Mouse (Mus musculus) liver, embryonic 13.5 days (tissue): ENCODE data around the gene Capza1. TPM values are rescaled to one million over a fixed set of nuclear protein-coding genes. Genes with fewer than 3 reads are reported as not detected.

ENCODE experiments used
- ATAC-seq: fragments of 200-750 bp; cut with Nextera tagmentation; 2 replicates; pipeline ENCODE4 v1.8.0; 2017; ENCODE audit warnings: low read depth, mild to moderate bottlenecking, moderate number of reproducible peaks, moderate library complexity
- DNase-seq: peaks from one replicate; pipeline ENCODE4 v3.0.0; 2022
- H3K27ac ChIP-seq: fragments of 300-500 bp; sonication (generic); 2 replicates; pipeline ENCODE4 v1.5.1; 2015; ENCODE audit warnings: moderate library complexity, mild to moderate bottlenecking, inconsistent platforms
- H3K27me3 ChIP-seq: fragments of 300-500 bp; sonication (generic); 2 replicates; pipeline ENCODE4 v1.6.1; 2015; ENCODE audit warnings: mild to moderate bottlenecking, inconsistent platforms
- H3K36me3 ChIP-seq: fragments of 300-500 bp; sonication (generic); 2 replicates; pipeline ENCODE4 v1.6.1; 2015; ENCODE audit warnings: mild to moderate bottlenecking, inconsistent platforms
- H3K4me1 ChIP-seq: fragments of 300-500 bp; sonication (generic); replicated peaks from 2 replicates; pipeline ENCODE4 v1.6.1; 2015; ENCODE audit warnings: inconsistent platforms
- H3K4me2 ChIP-seq: fragments of 300-500 bp; sonication (generic); 2 replicates; pipeline ENCODE4 v1.6.1; 2015; ENCODE audit warnings: inconsistent platforms, mild to moderate bottlenecking, moderate library complexity
- H3K4me3 ChIP-seq: fragments of 300-500 bp; sonication (generic); replicated peaks from 2 replicates; pipeline ENCODE4 v1.5.1; 2015; ENCODE audit warnings: mild to moderate bottlenecking, inconsistent platforms
- H3K9ac ChIP-seq: fragments of 300-500 bp; sonication (generic); 2 replicates; pipeline ENCODE4 v1.6.1; 2015; ENCODE audit warnings: mild to moderate bottlenecking, inconsistent platforms
- H3K9me3 ChIP-seq: fragments of 300-500 bp; sonication (generic); replicated peaks from 2 replicates; pipeline ENCODE4 v1.6.1; 2016; ENCODE audit warnings: inconsistent platforms
- WGBS: fragments of 180-500 bp; shearing (Covaris S2); methylation state at CpG from one replicate; pipeline ENCODE4 v1.1.7; 2015; ENCODE audit not compliant: insufficient replicate concordance; 5-methylcytosine and 5-hydroxymethylcytosine counted together
- polyA plus RNA-seq: library from polyadenylated mRNA; unstranded; fragments of >200 nt; fragmentation: Nextera tagmentation; extraction: Ambion mirVana; gene quantifications from 2 replicates; pipeline ENCODE4 v1.2.1, GENCODE M21; 2015

Capza1 gene
- polyA plus RNA-seq, 1 experiment from 2014 or later, result 98.0 TPM

DNA sequence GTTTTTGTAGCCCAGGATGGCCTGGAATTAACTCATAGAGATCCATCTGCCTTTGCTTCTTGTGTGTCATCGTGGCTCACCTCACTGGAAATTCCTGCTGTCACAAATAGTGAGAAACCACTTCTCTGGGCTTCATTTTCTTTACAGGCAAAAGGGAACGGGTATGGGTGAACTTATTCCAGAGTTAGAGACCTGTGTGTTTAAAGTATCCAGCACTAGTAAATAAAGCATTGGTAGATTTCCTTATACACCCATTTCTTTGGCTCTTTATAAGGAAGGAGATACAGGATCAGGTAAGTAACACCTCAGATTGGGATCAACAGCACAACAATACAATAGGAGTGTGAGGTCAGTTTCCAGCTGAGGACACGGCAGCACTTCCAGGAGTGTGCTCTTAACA lies 76.2 kb downstream of the Capza1 start, which contains the start of gene Rhoc:
Rhoc (plus strand) TSS at position 301 of the 400 bp plus-strand sequence.
- H3K36me3 ChIP-seq, result no peaks in the 10 kb centered on the region; the same call in 1 of the 2 replicates
- H3K9me3 ChIP-seq, result no peaks in the 10 kb centered on the region
- DNase-seq (no peak), ATAC-seq (no peak)
- H3K27ac ChIP-seq, result no peak within 1 kb of the TSS
- WGBS, result 46% methylated on average over 3 of the region's 3 CpGs
- peak within 1 kb of the TSS; percentile 64 for H3K9ac ChIP-seq
- peak within 1 kb of the TSS; percentile 71 for H3K4me2 ChIP-seq
- H3K27me3 ChIP-seq, result peaks cover 68% of the 10 kb centered on the region
- H3K4me3 ChIP-seq, result peak within 1 kb of the TSS; percentile 58
- H3K4me1 ChIP-seq, result peaks cover 35% of the 10 kb centered on the region

DNA sequence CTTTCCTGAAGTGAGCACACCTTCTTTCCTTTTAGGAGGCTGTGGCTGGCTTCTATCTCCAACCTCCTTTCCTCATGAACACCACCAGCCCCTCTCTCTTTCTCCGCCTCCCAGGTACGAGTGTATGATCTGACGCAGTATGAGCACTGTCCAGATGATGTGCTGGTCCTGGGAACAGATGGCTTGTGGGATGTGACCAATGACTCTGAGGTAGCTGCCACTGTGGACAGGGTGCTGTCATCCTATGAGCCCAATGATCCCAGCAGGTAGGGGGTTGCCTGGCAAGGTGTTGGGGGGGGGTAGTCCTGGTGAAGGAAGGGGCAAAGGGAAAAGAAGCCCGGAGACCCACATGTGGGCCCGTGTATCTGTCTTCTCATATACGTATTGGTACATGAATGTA lies 79.0 kb downstream of the Capza1 start:
- Histone ChIP-seq H3K9me3 (no peaks in the 10 kb centered on the region), H3K4me2 (no peak overlapping the region), H3K4me3 (no peak overlapping the region), H3K27me3 (peaks cover 94% of the 10 kb centered on the region), H3K4me1 (peaks cover 35% of the 10 kb centered on the region), H3K9ac (no peak overlapping the region), H3K36me3 (no peaks in the 10 kb centered on the region), H3K27ac (no peak overlapping the region)
- WGBS, result 84% methylated on average over 6 of the region's 6 CpGs
- DNase-seq (no peak), ATAC-seq (no peak)

DNA sequence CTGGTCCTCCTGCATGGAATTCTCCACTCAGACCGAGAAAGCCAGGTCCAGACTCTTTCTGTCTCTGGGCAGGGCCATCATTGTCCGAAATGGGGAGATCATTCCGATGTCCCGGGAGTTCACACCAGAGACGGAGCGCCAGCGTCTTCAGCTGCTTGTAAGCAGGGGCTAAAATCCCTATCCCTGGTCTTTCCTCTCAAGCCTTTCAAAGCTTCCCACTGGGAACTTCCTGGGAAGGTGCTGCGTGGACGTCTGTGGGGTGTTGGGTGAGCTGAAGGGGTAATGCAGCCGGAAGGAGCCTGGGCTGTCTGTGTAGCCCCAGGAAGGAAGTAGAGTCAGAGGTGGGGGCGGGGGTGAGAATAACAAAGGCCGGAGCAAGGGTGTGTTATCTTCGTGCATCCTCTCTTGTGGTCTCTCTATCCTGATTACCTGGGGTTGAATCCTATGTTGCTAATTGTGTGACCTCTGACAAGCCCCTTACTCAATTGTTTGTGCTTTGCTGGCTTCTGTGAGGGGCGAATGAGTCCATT lies 80.3 kb downstream of the Capza1 start:
- DNase-seq (no peak), ATAC-seq (no peak)
- Histone ChIP-seq H3K4me2 (no peak overlapping the region), H3K36me3 (no peaks in the 10 kb centered on the region), H3K9me3 (no peaks in the 10 kb centered on the region), H3K27me3 (peaks cover 94% of the 10 kb centered on the region), H3K4me1 (peaks cover 28% of the 10 kb centered on the region), H3K4me3 (no peak overlapping the region), H3K27ac (no peak overlapping the region), H3K9ac (no peak overlapping the region)
- 22% methylated on average over 14 of the region's 14 CpGs for WGBS

DNA sequence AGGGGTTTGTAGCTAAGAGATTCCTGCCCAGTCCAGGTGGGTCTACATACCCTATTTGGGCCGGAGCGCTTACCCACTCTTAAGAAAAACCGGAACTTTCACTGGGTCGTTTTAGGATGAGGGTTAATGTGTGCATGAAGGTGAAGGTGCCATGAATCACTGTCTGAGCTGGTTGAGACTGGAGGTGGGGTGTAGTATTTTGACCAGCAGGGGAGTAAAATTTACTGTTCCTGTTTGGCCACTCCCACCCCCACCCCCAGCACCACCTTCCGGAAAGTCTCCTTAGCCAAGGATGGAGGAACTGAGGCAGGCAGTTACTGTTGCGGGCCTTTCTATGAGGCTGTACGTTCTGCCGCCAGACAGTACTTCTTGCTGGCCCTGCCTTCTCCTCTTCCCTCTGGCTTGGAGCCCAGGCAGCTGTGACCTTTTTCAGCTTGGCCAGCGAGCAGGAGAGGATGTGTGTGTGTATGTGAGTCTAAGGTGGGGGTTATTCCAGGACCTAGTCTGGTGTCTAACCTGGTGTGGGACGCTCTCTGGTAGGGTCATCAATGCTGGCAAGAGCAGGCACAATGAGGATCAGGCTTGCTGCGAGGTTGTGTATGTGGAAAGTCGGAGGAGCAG lies 82.1 kb downstream of the Capza1 start:
- Histone ChIP-seq H3K4me2 (peak overlapping the region; percentile 78), H3K27me3 (peaks cover 98% of the 10 kb centered on the region), H3K27ac (no peak overlapping the region), H3K4me3 (peak overlapping the region; percentile 59), H3K9me3 (no peaks in the 10 kb centered on the region), H3K9ac (no peak overlapping the region), H3K36me3 (no peaks in the 10 kb centered on the region), H3K4me1 (peaks cover 24% of the 10 kb centered on the region)
- 20% methylated on average over 12 of the region's 12 CpGs for WGBS
- no peak for DNase-seq
- ATAC-seq, result no peak

DNA sequence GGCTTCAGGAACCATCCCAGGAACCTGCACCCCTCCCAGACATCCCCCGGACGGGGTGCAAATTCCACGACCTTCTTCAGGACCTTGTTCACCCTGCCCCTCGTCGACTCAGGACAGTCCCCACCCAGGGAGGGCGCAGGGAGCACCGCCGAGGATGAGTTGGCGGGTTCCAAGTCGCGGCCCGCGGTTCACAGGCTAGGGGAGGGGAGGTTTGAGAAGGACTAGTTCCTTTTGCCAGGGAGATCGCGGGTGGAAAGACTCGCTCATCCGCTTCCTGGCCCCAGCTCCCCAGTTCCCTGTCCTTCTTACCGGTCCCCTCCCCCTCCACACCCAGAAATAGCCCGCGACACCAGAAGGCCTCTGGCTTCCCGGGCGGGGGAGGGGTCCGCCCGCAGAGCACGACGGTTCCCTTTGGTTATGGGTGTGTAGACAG lies 82.8 kb downstream of the Capza1 start, which contains the start of gene Fam19a3:
Fam19a3 (minus strand) TSS at position 370 of the 433 bp plus-strand sequence.
- no peak for DNase-seq
- WGBS, result under 1% methylated on average over 26 of the region's 26 CpGs
- peaks cover 98% of the 10 kb centered on the region for H3K27me3 ChIP-seq
- H3K36me3 ChIP-seq, result no peaks in the 10 kb centered on the region
- H3K9ac ChIP-seq, result peak within 1 kb of the TSS; percentile 29; the same call in 1 of the 2 replicates
- peak within 1 kb of the TSS; percentile 78 for H3K4me2 ChIP-seq
- ATAC-seq, result peak; percentile 10; the same call in 1 of the 2 replicates
- no peaks in the 10 kb centered on the region for H3K9me3 ChIP-seq
- H3K4me3 ChIP-seq, result peak within 1 kb of the TSS; percentile 59
- no peak within 1 kb of the TSS for H3K27ac ChIP-seq
- H3K4me1 ChIP-seq, result peaks cover 25% of the 10 kb centered on the region

DNA sequence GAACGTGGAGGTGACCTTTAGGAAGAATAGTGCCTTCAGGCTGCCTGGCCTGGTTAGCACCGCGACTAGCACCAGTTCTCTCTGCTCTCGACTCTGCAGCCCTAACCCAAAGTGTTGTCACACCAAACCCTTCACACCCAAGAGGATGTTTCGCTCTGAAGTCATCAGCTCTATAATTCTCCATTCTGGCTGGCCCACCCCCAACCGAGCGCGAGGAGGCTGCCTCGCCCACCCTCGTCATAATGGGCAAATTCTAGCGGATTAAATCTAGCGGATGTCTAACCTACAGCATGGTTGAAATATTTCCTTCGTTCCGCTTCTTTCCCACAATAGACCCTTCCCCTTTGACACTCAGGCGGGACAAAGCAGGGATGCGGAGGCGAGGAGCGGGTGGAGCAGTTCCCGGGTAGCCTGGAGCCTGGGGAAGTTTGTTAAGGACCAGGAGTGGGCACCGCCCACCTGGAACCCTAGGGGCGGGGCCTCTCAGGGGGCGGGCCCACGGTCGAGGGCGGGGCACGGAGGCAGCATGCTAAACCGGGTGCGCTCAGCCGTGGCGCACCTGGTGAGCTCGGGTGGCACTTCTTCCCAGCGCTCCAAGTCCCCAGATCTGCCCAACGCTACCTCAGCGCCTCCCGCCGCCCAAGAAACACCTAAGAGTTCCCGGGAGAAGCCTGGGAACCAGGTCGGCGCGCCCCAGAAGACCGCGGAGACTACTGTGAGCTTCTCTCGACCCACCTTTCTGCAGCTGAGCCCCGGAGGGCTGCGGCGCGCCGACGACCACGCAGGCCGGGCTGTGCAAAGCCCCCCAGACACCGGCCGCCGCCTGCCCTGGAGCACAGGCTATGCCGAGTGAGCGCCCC lies 83.5 kb downstream of the Capza1 start, which contains the start of gene Ppm1j:
Ppm1j (plus strand) TSS at position 496 of the 860 bp plus-strand sequence.
- Histone ChIP-seq H3K4me3 (peak within 1 kb of the TSS; percentile 59), H3K4me2 (peak within 1 kb of the TSS; percentile 78), H3K9ac (peak within 1 kb of the TSS; percentile 29; the same call in 1 of the 2 replicates), H3K27ac (no peak within 1 kb of the TSS), H3K9me3 (no peaks in the 10 kb centered on the region), H3K4me1 (peaks cover 25% of the 10 kb centered on the region), H3K27me3 (peaks cover 100% of the 10 kb centered on the region), H3K36me3 (no peaks in the 10 kb centered on the region)
- ATAC-seq (peak; percentile 57), DNase-seq (peak; percentile 46)
- under 1% methylated on average over 56 of the region's 56 CpGs for WGBS

DNA sequence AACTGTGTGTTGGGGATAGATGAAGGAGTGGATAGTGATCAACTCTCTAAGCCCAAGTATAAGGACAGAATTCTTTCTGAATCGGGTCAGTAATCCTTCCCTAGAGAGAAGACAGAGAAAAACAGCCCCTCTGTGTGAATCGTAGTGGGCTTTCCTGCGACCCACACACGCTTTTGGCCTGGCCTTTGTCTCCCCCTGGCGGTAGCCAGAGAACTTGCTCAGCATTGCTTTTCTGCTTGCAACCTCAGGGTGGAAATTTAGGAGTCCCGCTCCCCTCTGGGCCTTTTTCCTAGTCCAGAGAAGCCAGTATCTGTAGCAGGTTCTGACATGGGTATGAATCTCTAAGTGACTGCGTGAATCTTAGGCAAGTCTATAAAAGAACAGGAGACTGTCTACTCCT lies 84.4 kb downstream of the Capza1 start:
- DNase-seq, result no peak

DNA sequence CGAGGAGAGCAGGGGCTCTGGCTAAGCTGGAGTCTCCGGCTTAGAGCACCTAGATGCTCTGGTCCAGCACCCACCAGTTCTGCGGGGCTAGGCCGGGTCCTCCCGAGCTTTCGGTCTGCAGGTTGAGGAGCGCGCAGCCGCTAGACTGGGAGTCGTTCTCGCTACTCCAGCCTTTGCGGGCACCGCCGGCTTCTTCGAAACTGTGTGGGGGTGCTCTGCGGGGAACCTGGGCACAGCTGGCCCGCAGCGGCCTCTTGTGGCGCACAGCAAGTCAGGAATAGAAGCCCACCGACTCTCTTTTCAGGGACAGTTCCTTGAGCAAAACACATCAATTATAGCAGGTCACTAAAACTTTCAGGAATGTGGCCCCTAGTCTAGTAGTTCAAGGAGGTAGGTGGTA lies 87.0 kb downstream of the Capza1 start:
- ATAC-seq (no peak), DNase-seq (no peak)
- no peaks in the 10 kb centered on the region for H3K9me3 ChIP-seq
- H3K27ac ChIP-seq, result no peak overlapping the region
- 4% methylated on average over 20 of the region's 20 CpGs for WGBS
- no peak overlapping the region for H3K9ac ChIP-seq
- H3K4me2 ChIP-seq, result peak overlapping the region; percentile 40
- H3K4me3 ChIP-seq, result peak overlapping the region; percentile 21; the same call in 1 of the 2 replicates
- peaks cover 24% of the 10 kb centered on the region for H3K4me1 ChIP-seq
- H3K27me3 ChIP-seq, result peaks cover 87% of the 10 kb centered on the region
- no peaks in the 10 kb centered on the region for H3K36me3 ChIP-seq

More for the DNA sequence above, 84.4 kb downstream of the Capza1 start:
- H3K4me1 ChIP-seq, result peaks cover 25% of the 10 kb centered on the region
- H3K4me2 ChIP-seq, result no peak overlapping the region
- ATAC-seq, result no peak
- H3K9ac ChIP-seq, result no peak overlapping the region
- H3K9me3 ChIP-seq, result no peaks in the 10 kb centered on the region
- H3K36me3 ChIP-seq, result no peaks in the 10 kb centered on the region
- no peak overlapping the region for H3K4me3 ChIP-seq
- no peak overlapping the region for H3K27ac ChIP-seq
- H3K27me3 ChIP-seq, result peaks cover 97% of the 10 kb centered on the region
- 2% methylated on average over 7 of the region's 7 CpGs for WGBS

DNA sequence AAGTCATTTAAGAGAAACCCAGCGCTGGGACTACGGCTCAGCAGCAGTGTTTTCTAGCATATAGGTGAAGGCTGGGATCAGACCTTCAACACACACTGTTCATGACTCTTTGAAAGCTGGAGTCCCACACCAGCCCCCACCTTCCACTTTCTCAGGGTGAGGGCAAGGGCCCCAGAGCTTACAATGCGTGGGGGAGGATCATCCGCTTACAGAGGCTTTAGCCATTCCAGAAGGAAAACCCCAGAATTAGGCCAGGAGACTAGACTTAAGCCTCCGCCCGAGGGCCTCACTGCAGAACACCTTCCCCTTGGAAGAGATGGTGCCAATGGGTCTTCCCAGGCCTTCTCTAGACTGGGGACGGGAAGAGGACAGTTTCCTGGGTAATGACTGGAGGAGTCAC lies 91.0 kb downstream of the Capza1 start:
- DNase-seq (no peak), ATAC-seq (no peak)
- H3K4me2 ChIP-seq, result no peak overlapping the region
- no peak overlapping the region for H3K27ac ChIP-seq
- peaks cover 9% of the 10 kb centered on the region for H3K4me1 ChIP-seq
- no peak overlapping the region for H3K9ac ChIP-seq
- H3K4me3 ChIP-seq, result no peak overlapping the region
- no peaks in the 10 kb centered on the region for H3K9me3 ChIP-seq
- 83% methylated on average over 7 of the region's 7 CpGs for WGBS
- peaks cover 53% of the 10 kb centered on the region for H3K27me3 ChIP-seq
- no peaks in the 10 kb centered on the region for H3K36me3 ChIP-seq
